Mouse (Mus musculus): ENCODE results near the gene Stc2.

Gene Stc2

DNA sequence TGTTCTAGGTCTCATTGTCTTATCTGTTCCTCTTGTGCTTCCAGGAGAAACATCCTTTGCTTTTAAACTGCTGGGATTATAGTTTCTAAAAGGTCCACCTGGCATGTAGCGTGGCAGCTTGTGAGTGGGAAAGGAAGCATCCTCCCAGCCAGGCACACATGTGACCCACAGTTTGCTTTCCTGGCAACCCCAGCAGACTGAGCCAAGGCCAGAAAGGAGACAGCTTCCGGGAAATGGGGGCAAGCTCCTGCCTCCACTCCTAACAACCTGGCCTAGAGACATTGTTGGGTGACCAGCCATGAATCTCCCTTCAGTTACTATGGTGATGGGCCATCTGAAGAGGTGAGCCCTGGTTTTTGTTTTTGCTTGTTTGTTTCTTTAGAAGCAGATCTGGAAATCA is 3.9 kb downstream of the Stc2 start:
- DNase-seq: no peak

DNA sequence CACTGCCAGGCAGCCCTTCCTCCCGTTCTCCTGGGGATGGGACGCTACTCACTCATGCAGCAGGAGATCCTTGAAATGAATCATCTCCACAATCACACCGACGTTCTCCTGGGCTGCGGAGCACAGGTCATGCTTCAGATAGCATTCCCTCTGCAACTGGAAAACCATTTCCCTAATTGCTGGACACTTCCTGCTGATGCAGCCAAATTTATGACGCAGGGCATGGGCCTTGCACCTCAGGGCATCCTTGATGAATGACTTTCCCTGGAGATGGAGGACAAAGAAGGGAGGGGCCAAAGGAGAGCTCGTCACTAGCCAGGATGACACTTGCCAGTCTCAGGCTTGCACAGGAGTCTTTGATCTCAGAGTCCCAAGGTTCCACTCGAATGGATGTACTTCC is 4.6 kb downstream of the Stc2 start:
- no peak for DNase-seq

DNA sequence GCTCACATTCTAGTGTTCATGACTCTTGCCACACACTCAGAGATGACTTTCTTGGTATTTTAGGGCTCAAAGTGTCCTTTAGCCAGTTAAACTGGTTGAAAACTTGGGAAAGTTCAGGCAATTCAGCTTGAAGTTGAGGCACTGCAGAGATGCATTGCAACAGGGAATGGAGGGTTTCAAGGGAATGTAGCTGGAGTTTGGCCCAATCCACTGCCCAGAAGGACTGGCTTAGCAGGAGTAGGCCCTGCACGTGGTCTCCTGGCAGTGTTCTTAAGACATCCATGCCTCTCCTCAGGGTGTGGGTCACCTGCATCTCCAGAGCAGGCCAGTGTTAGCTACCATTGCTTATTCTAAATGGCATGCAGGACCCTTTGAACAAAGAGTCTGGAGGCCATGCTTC is 7.0 kb downstream of the Stc2 start:
- DNase-seq: no peak

DNA sequence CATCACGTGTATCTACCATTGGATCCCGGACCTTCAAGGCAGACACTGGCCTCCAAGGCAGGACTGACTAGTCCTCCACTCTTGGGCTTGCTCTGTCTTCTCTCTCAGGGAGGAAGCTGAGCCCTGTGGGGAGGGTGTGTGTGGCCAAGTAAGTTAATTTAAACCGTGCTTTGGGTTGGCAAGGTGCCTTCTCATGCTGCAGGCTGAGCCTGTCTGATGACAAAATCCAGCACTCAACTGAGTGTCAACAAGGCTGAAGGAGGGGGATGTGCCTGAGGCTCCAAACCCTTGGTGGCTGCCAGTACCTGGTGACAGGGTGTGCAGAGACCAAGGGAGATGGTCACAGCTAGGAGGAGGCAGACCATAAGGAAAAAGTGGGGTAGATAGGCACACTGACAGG is 7.5 kb downstream of the Stc2 start:
- DNase-seq: no peak

DNA sequence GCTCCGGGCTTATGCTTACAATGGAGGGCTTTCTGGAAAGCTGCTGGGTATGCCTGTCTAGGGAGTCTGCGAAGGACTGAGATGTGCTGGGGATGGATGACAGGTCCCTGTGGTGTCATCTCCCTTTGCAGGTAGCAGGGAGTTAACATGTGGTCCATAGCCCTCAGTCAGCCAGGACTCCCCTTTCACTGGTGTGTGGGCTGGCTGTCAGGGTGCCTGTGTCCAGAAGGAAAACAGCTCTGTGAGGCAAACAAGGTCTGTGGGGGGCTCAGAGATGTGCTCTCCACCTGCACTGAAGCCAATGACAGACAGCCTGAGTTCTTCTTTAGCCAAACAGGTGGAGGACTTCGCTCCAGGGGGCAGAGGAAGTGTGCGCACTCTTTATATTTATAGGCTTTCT is 8.8 kb downstream of the Stc2 start:
- no peak for DNase-seq

DNA sequence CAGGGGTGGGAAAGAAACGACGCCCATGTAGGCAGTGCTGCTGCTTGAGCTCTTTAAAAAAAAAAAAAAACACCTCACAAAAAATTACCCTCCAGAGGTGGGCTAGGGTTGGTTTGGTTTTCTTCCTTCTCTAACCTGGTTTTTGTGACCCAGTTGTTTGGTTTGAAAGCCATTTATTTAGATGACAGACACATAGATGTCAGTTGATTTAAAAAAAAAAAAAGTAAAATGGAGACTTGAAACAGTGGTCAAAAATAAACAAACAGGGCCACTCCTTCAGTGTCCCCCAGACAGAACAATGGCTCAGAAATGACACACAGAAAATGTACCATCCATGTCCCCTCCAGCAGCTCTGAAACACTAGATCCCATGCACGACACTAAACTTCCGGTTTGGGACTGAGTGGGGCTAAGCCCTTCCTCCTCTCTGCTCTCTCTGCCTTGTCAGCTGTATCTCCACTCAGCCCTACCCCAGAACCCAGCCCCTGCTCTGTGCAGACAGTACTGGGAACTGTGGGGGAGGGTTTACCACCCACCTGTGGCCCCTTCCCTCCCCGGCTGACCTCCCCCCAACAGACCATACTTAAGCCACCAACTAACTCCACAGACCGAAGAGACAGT is 10.5 kb downstream of the Stc2 start:
- no peak for DNase-seq

DNA sequence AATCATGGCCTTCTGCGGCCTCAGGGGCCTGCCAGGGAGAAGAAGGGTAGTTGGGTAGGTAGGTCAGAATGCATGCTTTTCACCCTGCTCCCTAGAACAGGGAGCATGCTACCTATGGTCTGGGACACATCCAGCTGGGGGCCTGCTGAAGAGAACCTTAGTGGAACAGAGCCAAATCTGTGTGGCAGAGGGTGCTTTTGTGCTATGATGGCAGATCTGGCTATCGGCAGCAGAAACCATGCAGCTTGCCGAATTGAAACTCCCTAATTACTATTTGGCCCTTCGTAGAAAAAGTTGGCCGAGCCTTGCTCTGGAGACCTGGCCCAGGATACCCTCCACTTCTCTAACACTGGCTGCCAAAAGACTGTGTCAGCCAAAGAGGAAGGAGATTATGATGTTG is 11.4 kb downstream of the Stc2 start:
- DNase-seq: no peak

DNA sequence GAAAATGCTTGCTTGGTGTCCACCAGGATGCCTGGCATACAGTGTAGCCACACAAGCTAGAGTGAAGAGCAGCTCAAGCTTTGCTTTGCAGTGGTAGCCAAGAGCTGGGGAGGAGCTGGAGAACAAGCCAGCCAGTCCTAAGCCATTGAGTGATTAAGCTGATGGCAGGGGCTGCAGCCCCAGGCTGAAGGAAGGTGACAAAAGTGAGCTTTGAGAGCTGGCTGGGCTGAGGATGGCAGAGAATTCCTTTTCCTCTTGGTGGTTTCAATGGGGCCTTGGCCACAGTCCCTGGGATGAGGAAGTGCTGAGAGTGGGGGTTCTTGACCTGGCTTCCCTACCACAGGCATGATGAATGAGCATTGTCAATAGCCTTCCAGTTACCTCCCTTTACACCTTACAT is 13.0 kb downstream of the Stc2 start:
- DNase-seq: no peak

DNA sequence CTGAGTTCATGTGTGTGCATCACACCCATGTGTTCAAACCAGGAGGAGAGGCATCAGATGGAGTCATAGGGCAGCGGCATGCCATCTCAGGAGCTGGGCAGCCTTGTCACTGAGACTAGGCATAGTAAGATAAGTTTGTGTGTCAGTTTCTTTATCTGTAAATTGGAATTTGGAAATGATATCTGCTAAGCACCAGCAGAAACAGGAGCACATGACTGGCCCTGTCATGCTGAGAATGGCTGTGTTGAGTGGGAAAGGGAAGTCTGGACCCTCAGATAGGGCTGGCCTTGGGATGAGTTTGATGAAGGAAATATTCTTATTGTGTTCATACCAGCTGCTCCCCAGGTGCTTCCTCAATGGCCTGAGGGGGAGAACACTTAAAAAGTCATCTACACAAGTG is 14.1 kb downstream of the Stc2 start:
- DNase-seq: no peak

DNA sequence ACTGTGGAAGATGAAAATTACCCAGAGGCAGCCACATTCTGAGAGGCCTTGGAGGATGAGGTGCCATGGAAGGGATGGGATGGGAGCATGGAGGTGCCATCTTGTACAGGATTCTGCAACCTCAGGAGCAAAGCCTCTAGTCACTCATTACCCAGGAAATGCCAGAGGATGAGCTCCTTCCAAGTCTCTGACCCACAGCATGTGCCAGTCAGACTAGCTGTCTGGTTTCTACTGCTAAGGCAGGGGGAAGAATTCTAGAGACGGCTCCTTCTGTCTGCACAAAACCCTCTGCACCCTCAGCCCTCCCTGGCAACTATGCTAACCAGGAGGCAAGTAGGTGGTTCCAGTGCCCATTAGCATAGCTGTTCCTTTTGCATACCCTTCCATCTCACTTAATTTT is 15.4 kb downstream of the Stc2 start:
- no peak for DNase-seq

All from embryo, embryonic 11 days (tissue).